Mouse (Mus musculus): ENCODE data around the gene Syde2.
"Not testable (repeated sequence)": the region's sequence is repeated elsewhere in the genome, so short reads cannot be mapped to it uniquely, and the experiment has no call there.

The Syde2 gene

GRCm38 (mm10) chr3:145969031-145969501 lies 18.6 kb upstream of the Syde2 start:
- peak; percentile 67 for DNase-seq

- no peak for DNase-seq
Measured at GRCm38 (mm10) chr3:145971501-145971900, 16.2 kb upstream of the Syde2 start.

GRCm38 (mm10) chr3:145974986-145975385 lies 12.7 kb upstream of the Syde2 start:
- no peak for DNase-seq

- no peak for DNase-seq
Measured at GRCm38 (mm10) chr3:145985333-145985925, 2.2 kb upstream of the Syde2 start.

GRCm38 (mm10) chr3:145986317-145987001 lies 1.2 kb upstream of the Syde2 start:
- DNase-seq: no peak

- peak; percentile 94 for DNase-seq
Measured at GRCm38 (mm10) chr3:145987970-145988683, 457 bp downstream of the Syde2 start.

- no peak for DNase-seq
Measured at GRCm38 (mm10) chr3:145988684-145989575, 1.3 kb downstream of the Syde2 start.

- DNase-seq: no peak
Measured at GRCm38 (mm10) chr3:145989576-145990081, 2.0 kb downstream of the Syde2 start.

DNA sequence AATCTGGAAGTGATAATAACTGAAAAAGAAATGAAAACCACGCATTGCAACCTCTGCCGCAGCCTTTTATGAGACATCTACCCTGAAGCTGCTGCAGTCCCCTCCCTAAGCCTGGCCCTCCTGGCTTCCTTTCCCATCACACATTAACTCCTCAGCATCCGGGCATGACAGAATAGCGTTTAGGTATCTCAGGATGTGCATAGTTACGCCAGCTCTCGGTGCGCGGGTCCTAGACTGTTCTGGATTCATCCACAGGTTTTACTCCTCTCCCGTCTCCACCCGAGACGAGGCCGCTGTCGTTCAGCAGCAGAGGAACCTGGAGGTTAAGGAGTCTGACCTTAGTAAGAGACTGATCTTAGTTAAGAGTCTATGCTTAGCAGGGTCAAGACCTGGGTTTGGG lies 3.5 kb downstream of the Syde2 start:
- DNase-seq: peak; percentile 45

DNA sequence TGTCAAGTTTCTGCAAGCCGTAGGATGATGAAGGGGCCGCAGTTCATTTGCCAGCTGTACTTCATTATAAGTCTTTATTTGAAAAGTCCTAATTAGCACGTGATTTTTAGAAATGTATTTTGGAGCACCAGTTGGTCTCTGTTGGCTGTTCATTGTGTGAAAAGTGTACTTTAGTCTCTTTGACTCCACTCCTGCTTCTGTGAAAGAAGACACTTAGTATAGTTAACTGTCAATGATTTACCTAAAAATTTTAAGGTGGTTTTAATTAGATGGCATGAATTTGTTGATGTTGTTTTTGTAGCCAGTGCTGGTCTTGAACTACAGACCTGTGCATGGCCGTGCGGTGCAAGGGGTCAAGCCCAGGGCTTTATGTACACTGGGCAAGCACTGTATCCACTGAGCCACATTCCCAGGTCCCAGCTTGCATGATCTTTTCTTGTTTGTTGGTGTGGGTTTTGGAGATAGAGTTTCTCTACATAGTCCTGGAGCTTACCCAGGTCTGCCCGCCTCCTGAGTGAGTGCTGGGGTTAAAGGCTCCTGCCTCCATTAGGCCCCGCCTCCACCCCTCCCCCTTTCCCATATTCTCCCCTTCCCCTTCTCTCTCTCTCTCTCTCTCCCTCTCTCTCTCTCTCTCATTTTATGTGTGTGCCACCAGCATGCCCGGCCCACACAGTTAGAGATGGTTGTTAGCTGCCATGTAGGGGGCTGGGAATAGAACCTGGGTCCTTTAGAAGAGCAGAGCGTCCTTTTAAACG lies 4.5 kb downstream of the Syde2 start:
- DNase-seq: peak; percentile 42

DNA sequence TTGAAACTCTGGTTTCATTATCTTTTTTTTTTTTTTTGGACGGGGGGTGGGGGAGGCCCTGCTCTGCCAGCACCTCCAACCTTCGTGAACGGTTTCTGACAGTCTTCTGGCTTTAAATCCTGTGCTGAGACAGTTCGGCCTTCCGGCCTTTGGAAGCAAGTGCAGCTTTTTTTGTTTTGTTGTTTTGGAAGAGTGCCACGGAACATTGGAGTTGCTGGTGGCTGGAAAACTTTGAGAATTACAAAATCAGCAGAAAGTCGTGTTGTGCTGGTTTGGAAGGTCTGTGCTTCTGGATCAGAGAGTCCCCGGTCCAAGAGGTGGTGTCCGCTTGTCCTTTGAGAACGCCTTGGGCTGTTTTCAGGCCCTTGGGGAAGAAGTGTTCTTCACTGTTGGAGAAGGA lies 5.1 kb downstream of the Syde2 start:
- DNase-seq: peak; percentile 92

- DNase-seq: no peak
Measured at GRCm38 (mm10) chr3:145993481-145994201, 6.0 kb downstream of the Syde2 start.

DNA sequence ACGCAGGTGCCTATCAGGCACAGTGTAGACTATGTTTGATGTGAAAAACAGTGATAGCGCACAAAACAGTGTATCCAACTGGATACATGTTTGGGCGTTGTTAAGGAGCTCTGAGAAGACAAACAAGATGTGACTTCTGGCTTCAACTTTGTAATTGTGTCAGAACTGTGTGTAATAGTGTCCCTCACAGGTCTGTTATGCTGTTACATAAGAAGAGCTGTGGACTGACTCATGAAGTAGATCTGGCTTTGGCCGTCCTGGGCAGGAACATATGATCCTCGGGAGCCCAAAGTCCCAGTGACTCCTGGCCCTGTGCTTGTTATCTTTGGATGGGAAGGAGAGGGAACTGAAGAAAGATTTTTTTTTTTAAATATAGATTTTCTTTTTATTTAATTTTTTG lies 7.8 kb downstream of the Syde2 start:
- DNase-seq: no peak

DNA sequence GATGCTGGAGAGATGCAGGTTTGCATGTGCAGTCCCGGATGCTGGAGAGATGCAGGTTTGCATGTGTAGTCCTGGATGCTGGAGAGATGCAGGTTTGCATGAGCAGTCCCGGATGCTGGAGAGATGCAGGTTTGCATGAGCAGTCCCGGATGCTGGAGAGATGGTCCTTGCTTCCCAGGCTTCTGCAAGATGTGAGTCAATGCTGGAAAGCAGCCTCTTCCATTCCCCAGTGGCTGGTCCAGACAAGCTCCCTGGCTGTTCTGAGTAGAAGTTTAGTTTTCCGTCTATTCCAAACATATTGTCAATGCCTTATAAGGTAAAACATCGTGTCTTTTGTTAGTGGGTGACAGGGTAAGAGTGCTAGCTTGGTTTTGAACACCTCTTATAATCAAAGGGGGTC lies 8.9 kb downstream of the Syde2 start:
- not testable (repeated sequence) for DNase-seq

- no peak for DNase-seq
Measured at GRCm38 (mm10) chr3:146004347-146005051, 16.8 kb downstream of the Syde2 start.

DNA sequence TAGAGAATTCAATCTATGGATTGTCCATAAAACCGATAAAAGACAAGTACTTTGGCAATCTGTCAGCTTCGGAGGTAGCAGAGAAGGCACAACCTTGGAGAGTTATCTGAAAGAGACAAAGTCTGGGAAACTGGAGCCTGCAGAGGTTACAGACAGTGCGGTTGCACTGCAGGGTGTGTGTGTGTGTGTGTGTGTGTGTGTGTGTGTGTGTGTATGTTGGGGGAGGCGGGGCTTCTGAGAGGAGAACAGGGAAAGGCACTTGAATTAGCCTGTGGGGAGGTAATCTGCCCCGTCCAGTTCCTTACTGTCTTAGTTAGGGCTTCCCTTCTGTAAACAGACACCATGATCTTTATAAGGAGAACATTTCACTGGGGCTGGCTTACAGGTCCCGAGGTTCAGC lies 20.2 kb downstream of the Syde2 start:
- DNase-seq: no peak

DNA sequence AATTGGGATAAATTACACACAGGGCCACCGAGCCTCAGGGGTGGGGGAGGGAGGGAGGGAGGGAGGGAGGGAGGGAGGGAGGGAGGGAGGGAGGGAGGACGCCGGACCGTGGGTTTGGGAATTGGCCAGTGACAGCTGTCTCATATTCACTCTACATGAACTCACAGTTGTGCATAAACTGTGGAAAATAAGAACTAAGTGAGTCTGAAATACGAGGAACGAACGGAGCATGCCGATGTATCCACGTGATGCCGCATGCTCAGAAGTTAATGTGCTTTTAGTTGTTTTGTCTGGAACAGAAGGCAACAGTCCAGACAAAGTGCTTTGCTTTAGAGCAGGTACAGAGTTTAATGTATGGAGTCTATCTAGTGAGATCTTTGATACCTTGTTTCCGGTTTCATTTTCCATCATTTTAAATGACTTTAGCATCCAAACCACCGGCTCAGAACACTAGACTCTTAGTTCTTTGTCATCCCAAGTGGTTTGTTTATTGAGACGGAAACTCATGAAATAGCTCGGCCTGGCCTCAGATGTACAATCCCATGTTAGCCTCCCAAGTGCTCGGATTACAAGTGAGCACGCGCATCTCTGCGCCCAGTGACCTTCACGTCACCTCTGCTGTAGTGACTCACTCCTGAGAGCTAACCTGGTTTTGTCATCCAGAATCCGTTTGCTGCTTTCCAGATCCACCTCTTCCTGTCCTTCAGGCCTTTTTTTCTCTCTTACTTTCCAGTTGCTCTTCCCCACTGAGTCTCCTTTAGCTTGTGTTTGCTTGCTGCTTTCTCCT lies 22.4 kb downstream of the Syde2 start:
- peak; percentile 42 for DNase-seq

DNA sequence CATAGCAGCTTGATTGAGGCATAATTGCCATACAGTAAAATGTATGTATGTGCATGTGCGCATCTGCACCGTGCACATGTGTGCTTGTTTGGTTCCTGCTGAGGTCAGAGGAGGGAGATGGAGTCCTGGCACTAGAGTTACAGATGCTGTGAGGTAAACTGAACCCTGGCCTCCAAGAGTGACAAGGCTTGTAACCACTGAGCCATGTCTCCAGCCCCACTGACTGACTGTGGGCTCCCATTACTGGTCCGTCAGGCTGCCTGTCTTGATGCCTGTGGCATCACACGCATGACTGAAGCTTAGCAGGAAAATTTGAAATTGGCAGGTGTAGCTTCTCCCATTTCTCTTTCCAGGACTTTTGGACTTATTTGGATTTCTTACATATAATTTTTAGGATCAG lies 23.1 kb downstream of the Syde2 start:
- peak; percentile 34 for DNase-seq

- DNase-seq: no peak
Measured at GRCm38 (mm10) chr3:146011544-146012218, 24.0 kb downstream of the Syde2 start.

All from kidney, postnatal 14 days (tissue).